Mouse (Mus musculus) embryo, embryonic 9.5 days (tissue): ENCODE measurements around the gene Map6.
"Not testable (repeated sequence)": the region's sequence is repeated elsewhere in the genome, so short reads cannot be mapped to it uniquely, and the experiment has no call there.

ENCODE experiments used
- DNase-seq: peaks from one replicate; pipeline ENCODE4 v3.0.0-alpha.2; 2017; ENCODE audit errors: extremely low spot score

Map6 gene

GRCm38 (mm10) chr7:99356244-99356930, 89.1 kb downstream of the Map6 start:
- DNase-seq: peak; percentile 39

DNA sequence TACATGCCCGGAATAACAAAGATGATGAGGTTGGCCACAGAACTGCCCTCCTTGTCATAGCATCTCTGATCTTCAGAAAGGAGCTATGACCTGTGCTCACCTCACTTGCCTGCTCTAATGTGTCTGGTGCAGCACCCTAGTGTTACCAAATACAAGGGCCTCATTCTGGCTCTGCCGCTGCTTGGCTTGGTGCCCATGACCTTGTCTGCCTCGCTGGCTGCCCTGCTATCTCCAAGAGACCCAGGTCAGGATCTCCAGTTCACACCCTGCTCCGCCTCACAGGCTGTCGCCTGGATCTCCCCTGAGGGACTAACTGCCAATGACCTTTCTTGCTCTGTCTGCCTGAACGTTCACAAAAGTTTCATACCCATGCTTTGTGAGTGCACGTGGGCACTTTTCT, 90.0 kb downstream of the Map6 start:
- DNase-seq: no peak

GRCm38 (mm10) chr7:99358371-99358770, 91.1 kb downstream of the Map6 start:
- no peak for DNase-seq

DNA sequence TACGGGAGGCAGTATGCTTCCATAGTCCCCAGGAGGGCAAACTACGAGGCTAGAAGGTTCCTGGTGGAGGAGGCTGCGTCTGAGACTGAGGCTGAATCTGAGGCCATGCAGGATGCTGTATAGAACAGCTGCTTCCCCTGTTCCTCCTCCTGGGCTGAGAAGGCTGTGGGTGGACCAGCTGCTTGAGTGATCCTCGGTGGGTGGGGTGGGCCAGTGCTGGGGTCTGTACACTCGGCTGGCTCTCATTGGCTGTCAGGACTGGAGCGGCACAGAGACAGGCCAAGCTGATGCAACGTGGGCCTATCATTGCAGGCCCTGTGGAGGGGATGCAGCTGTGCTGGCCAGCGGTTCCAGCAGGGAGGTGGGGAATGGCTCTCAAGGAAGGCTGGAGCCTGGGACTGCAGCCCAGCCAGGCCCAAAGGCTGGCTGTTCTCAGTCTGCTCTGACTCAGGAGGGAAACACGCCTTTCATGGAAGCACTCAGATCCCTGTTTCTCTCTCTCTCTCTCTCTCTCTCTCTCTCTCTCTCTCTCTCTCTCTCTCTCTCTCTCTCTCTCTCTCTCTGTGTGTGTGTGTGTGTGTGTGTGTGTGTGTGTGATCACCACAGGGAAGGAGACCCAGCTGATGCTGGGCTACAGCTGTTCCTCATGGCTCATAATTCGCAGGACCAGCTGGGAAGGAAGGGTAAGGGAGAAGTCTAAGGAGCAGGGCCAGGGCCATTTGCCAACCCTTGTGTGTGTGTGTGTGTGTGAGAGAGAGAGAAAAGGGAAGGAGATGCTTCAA, 93.0 kb downstream of the Map6 start:
- peak; percentile 92 for DNase-seq

GRCm38 (mm10) chr7:99360803-99361414, 93.7 kb downstream of the Map6 start:
- peak; percentile 64 for DNase-seq

GRCm38 (mm10) chr7:99362137-99362536, 94.9 kb downstream of the Map6 start:
- no peak for DNase-seq

GRCm38 (mm10) chr7:99365069-99365468, 97.8 kb downstream of the Map6 start:
- peak; percentile 74 for DNase-seq

- no peak for DNase-seq
These were observed 99.5 kb downstream of the Map6 start for GRCm38 (mm10) chr7:99366716-99367115.

GRCm38 (mm10) chr7:99374325-99374724, 107.1 kb downstream of the Map6 start:
- not testable (repeated sequence) for DNase-seq

DNA sequence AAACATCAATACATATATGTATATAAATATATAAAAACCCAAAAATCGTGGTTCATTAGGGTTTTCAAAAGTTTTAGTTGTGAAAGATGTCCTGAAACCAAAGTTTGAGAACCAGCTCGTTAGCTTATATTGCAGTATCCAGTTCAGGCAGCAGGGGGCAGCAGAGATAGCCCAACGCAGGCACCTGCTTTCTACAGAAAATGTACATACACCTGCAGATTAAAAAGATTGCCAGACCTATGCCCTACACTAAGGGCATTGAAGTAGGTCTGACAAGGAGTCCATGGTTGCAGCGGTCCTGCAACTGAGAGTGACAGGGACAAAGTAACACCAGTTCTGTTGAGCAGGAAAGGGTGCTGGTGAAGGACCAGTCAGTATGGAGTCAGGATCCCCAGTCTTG, 108.2 kb downstream of the Map6 start:
- DNase-seq: peak; percentile 70

DNA sequence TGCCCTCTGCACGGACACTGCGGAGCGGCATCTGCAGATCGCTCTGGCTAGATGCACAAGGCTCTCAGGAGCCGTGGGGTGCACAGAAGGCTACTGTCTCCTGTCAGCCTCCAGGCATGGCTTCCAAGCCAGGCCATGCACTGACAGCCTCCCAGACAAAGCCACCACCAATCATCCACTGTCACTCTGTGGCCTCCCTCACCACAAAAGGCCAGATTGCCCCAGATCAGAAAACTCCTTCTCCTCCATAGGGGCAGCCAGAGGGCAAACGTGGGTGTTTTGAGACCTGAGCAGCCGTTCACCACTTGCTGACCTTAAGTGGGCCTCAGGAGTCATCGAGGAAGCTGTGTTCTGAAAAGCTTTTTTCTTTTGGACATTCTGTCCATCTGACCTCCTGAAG, 111.6 kb downstream of the Map6 start:
- DNase-seq: no peak

DNA sequence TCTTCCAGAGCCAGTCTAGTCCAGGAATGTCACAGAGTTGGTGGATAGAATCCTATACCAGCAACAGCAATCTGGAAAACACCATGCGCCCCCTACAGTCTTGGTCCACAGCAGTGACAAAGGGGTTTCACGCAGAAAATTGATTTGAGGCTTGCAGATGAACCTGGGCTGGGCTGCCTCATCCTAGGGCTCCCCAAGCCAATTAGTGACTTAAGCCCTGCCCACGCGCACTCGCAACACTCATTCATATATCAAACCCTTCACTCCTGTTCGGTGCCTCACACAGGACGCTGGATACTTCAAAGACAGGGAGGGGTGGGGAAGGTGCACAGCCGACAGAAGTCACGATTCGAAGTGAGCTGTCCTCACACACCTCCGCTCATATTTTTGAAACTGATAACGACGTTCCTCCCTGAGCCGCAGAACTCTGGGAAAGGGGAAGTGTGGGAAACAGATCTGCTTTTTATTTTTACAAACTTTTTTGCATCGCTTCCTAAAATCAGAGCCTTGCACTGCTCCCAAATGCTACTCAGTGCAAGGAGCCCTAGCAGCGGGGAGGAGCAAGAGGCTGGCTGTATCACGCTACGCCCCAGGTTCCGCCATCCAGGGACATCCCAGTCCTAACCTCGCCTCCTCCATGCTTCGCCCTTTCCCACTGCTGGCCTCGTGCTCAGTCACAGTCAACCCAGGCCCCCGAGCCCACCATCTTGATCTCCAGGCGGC, 113.4 kb downstream of the Map6 start:
- peak; percentile 78 for DNase-seq

GRCm38 (mm10) chr7:99381214-99382087, 114.2 kb downstream of the Map6 start, which contains the start of gene Gdpd5:
Gene Gdpd5, plus strand, starts transcription at chr7:99381414.
- DNase-seq: peak; percentile 100

GRCm38 (mm10) chr7:99382088-99383000, 115.1 kb downstream of the Map6 start:
- peak; percentile 60 for DNase-seq

DNA sequence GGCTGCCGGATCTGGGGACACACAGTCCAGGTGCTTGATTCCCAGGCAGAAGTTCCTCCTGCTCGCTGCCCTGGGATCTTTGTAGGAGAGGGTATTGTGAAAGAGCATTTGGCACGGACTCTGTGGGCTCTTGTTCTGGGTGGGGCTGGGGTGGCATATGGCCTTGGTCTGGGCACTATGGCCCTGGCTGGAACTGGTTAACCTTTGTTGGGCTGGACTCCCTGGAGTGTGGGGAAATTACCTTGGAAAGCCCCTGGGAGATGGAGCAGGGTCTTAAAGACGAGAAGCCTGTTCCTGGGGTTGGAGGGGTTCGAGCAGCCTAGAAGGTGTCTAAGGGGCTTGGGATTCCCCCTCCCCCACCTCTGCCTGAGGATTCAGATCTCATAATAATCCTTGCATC, 116.0 kb downstream of the Map6 start:
- DNase-seq: no peak

- DNase-seq: no peak
These were observed 116.9 kb downstream of the Map6 start for GRCm38 (mm10) chr7:99384101-99384611.

- no peak for DNase-seq
These were observed 118.8 kb downstream of the Map6 start for GRCm38 (mm10) chr7:99386030-99386429.
